In genomic region chr10:121428011-121428711, GRCm38 (mm10) we compare ENCODE assay signal across 10 mouse cellular contexts. TPM values are rescaled to one million over a fixed set of nuclear protein-coding genes. Genes with fewer than 3 reads are reported as not detected.
DNase-seq lines count a peak whose midpoint lies in the region; ATAC-seq lines count a peak whose summit lies in the region.
"Had no signal": no experiment of that assay in that cellular context is flagged by ENCODE, and none has a peak within 500 bp of the region (broad histone marks: within the 10 kb centered on the region; RNA-seq: fewer than 3 reads in every experiment).

No protein-coding gene starts in this region.

- no peaks in the 10 kb centered on the region for H3K36me3 ChIP-seq in liver, embryonic 11.5 days (ENCODE audit: control insufficient read depth, insufficient read depth, low read length)
- no peaks in the 10 kb centered on the region for H3K36me3 ChIP-seq in embryonic facial prominence, embryonic 14.5 days (ENCODE audit: control insufficient read depth, insufficient read depth, low read length)
- H3K36me3 ChIP-seq in limb, embryonic 15.5 days = no peaks in the 10 kb centered on the region
- H3K36me3 ChIP-seq: midbrain, embryonic 15.5 days had no signal

- 74% methylated on average over 15 of the region's 15 CpGs for WGBS in liver, embryonic 11.5 days
- WGBS in embryonic facial prominence, embryonic 14.5 days = 73% methylated on average over 15 of the region's 15 CpGs
- 68% methylated on average over 15 of the region's 15 CpGs for WGBS in limb, embryonic 15.5 days

- H3K9me3 ChIP-seq in liver, embryonic 11.5 days (ENCODE audit: control insufficient read depth, low read length) = no peaks in the 10 kb centered on the region
- H3K9me3 ChIP-seq in embryonic facial prominence, embryonic 14.5 days (ENCODE audit: control insufficient read depth, low read length) = no peaks in the 10 kb centered on the region
- no peaks in the 10 kb centered on the region for H3K9me3 ChIP-seq in limb, embryonic 15.5 days
- H3K9me3 ChIP-seq: midbrain, embryonic 15.5 days had no signal

- DNase-seq in heart, adult 11 months = peak; percentile 96
- DNase-seq in heart, adult 8-10 months (ENCODE audit: low spot score) = no peak
- no peak for DNase-seq in liver, embryonic 11.5 days (ENCODE audit: low spot score)
- no peak for DNase-seq in liver
- no peak for DNase-seq in embryonic facial prominence, embryonic 14.5 days (ENCODE audit: low spot score)
- no peak for DNase-seq in layer of hippocampus, adult 8-10 months (ENCODE audit: low spot score in 2 of 2)
- no peak for DNase-seq in yolk sac, embryonic 10.5 days (ENCODE audit: low spot score)
- DNase-seq: cerebellum, adult 9-11 months had no signal

- H3K4me3 ChIP-seq in liver, embryonic 11.5 days (ENCODE audit: low read depth, low read length) = no peak overlapping the region
- H3K4me3 ChIP-seq in embryonic facial prominence, embryonic 14.5 days (ENCODE audit: low read depth, low read length) = no peak overlapping the region
- H3K4me3 ChIP-seq in limb, embryonic 15.5 days = no peak overlapping the region
- H3K4me3 ChIP-seq: midbrain, embryonic 15.5 days had no signal

- peak overlapping the region; percentile 55; the same call in 1 of the 2 replicates for H3K27ac ChIP-seq in liver, embryonic 11.5 days (ENCODE audit: low read depth, low read length)
- peak overlapping the region; percentile 75 for H3K27ac ChIP-seq in embryonic facial prominence, embryonic 14.5 days (replicated peaks; ENCODE audit: low read depth, low read length)
- peak overlapping the region; percentile 82 for H3K27ac ChIP-seq in limb, embryonic 15.5 days
- H3K27ac ChIP-seq: midbrain, embryonic 15.5 days had no signal

- no peak overlapping the region for H3K4me2 ChIP-seq in liver, embryonic 11.5 days
- no peak overlapping the region for H3K4me2 ChIP-seq in embryonic facial prominence, embryonic 14.5 days (ENCODE audit: low read depth, low read length)
- H3K4me2 ChIP-seq in limb, embryonic 15.5 days = no peak overlapping the region
- H3K4me2 ChIP-seq: midbrain, embryonic 15.5 days had no signal

- no peak overlapping the region for H3K9ac ChIP-seq in liver, embryonic 11.5 days (ENCODE audit: low read depth, low read length)
- no peak overlapping the region for H3K9ac ChIP-seq in embryonic facial prominence, embryonic 14.5 days (ENCODE audit: low read depth, low read length)
- no peak overlapping the region for H3K9ac ChIP-seq in limb, embryonic 15.5 days
- H3K9ac ChIP-seq: midbrain, embryonic 15.5 days had no signal

- peaks cover 64% of the 10 kb centered on the region for H3K4me1 ChIP-seq in liver, embryonic 11.5 days (replicated peaks; ENCODE audit: control insufficient read depth, insufficient read depth, low read length)
- H3K4me1 ChIP-seq in embryonic facial prominence, embryonic 14.5 days (ENCODE audit: control insufficient read depth, insufficient read depth, low read length) = peaks cover 57% of the 10 kb centered on the region
- H3K4me1 ChIP-seq in limb, embryonic 15.5 days = peaks cover 84% of the 10 kb centered on the region

- H3K27me3 ChIP-seq in liver, embryonic 11.5 days (replicated peaks; ENCODE audit: control insufficient read depth, insufficient read depth, low read length) = no peaks in the 10 kb centered on the region
- no peaks in the 10 kb centered on the region for H3K27me3 ChIP-seq in embryonic facial prominence, embryonic 14.5 days (replicated peaks; ENCODE audit: control insufficient read depth, insufficient read depth, low read length)
- no peaks in the 10 kb centered on the region for H3K27me3 ChIP-seq in limb, embryonic 15.5 days
- H3K27me3 ChIP-seq: midbrain, embryonic 15.5 days had no signal

- no peak for ATAC-seq in liver, embryonic 11.5 days (replicated peaks; ENCODE audit: low FRiP score)
- ATAC-seq in embryonic facial prominence, embryonic 14.5 days (ENCODE audit: low read depth) = no peak
- no peak for ATAC-seq in limb, embryonic 15.5 days (ENCODE audit: insufficient number of reproducible peaks, low FRiP score, low TSS enrichment, low read depth)

RNA-seq across cellular contexts. Expression of gene Rassf3, which starts 48.0 kb away (rescaled TPM):
- 100 to 1,000 TPM; 131 to 151 (median 141) TPM for total RNA-seq in heart, adult 8-10 months (2022)
- polyA plus RNA-seq in liver, embryonic 11.5 days (2014; fragmentation: Nextera tagmentation; extraction: Ambion mirVana) = 14.0 and 15.4 TPM in 2 replicates
- 23.6 and 27.0 TPM in 2 replicates for polyA plus RNA-seq in embryonic facial prominence, embryonic 14.5 days (2014; fragmentation: Nextera tagmentation; extraction: Ambion mirVana)
- polyA plus RNA-seq in limb, embryonic 15.5 days (2015; fragmentation: Nextera tagmentation; extraction: Ambion mirVana) = 17.3 and 17.8 TPM in 2 replicates
- 10 to 100 TPM in 3 of 4 experiments, 1 to 10 TPM in 1; 9.3 to 20.4 (median 15.3) TPM for total RNA-seq in layer of hippocampus, adult 8-10 months (2022)
